Mouse (Mus musculus): ENCODE data around the gene Gm28635.

GRCm38 (mm10) chr2:84650464-84651195, 27.2 kb downstream of the Gm28635 start, which contains the start of gene Ctnnd1:
- TF ChIP-seq POLR2A (IDR thresholded peaks at IDR 0.05; ENCODE audit: low read depth, low read length) (0 out of 2 replicates have a peak, but pooled peaks have one; percentile 10), CTCF (IDR thresholded peaks at IDR 0.05; ENCODE audit: extremely low read depth, insufficient read depth, insufficient read length, insufficient replicate concordance) (no peak)
